Mouse (Mus musculus): ENCODE measurements around the gene Tmem120b.

GRCm38 (mm10) chr5:123116080-123116479 lies 47.9 kb downstream of the Tmem120b start:
- TF ChIP-seq NRF1 (IDR thresholded peaks at IDR 0.05; ENCODE audit: insufficient read depth, low read depth, low read length, poor library complexity, severe bottlenecking): no peak
- TF ChIP-seq POLR2A (IDR thresholded peaks at IDR 0.05; ENCODE audit: control insufficient read depth in 1 of 2, insufficient read depth in 1 of 2, low read depth in 1 of 2, low read length in 2 of 2, poor library complexity in 1 of 2): no peak
- no peak for TF ChIP-seq JUND (IDR thresholded peaks at IDR 0.05; ENCODE audit: low read depth, low read length)
- TF ChIP-seq ZKSCAN1 (IDR thresholded peaks at IDR 0.05; ENCODE audit: low read depth, low read length): no peak
- TF ChIP-seq ZNF384 (IDR thresholded peaks at IDR 0.05; ENCODE audit: low read depth, low read length): no peak
- no peak for TF ChIP-seq EP300 (IDR thresholded peaks at IDR 0.05; ENCODE audit: low read depth in 1 of 2, low read length in 2 of 2)
- TF ChIP-seq CTCF (IDR thresholded peaks at IDR 0.05 in 2 of 3, conservative IDR thresholded peaks at IDR 0.05 in 1 of 3; ENCODE audit: control insufficient read depth in 1 of 3, insufficient read depth in 1 of 3, low read depth in 2 of 3, low read length in 3 of 3, poor library complexity in 1 of 3, severe bottlenecking in 1 of 3): no peak
- no peak for TF ChIP-seq ZC3H11A (IDR thresholded peaks at IDR 0.05; ENCODE audit: low read depth, low read length)
- TF ChIP-seq MAX (IDR thresholded peaks at IDR 0.05; ENCODE audit: low read length): no peak
- TF ChIP-seq RAD21 (IDR thresholded peaks at IDR 0.05; ENCODE audit: low read depth, low read length): no peak
- TF ChIP-seq TAL1 (IDR thresholded peaks at IDR 0.05; ENCODE audit: low read length): no peak
- no peak for TF ChIP-seq MXI1 (IDR thresholded peaks at IDR 0.05; ENCODE audit: low read depth, low read length)
- TF ChIP-seq TCF12 (IDR thresholded peaks at IDR 0.05; ENCODE audit: low read depth, low read length): no peak
